Mouse (Mus musculus) lung, embryonic 14.5 days (tissue): ENCODE results near the gene Cldn18. TPM values are rescaled to one million over a fixed set of nuclear protein-coding genes. Genes with fewer than 3 reads are reported as not detected.

Experiments
- ATAC-seq: fragments of 200-750 bp; cut with Nextera tagmentation; 2 replicates; pipeline ENCODE4 v1.8.0; 2017; ENCODE audit warnings: mild to moderate bottlenecking, moderate TSS enrichment, moderate library complexity; ENCODE audit not compliant: insufficient read depth
- DNase-seq: peaks from one replicate; pipeline ENCODE4 v3.0.0-alpha.2; 2015
- H3K27ac ChIP-seq: fragments of 300-500 bp; sonication (generic); 2 replicates; pipeline ENCODE4 v1.5.1; 2014; ENCODE audit warnings: low read depth, mild to moderate bottlenecking, moderate library complexity
- H3K27me3 ChIP-seq: fragments of 300-500 bp; sonication (generic); 2 replicates; pipeline ENCODE4 v1.6.1; 2014; ENCODE audit warnings: low read length, control low read depth; ENCODE audit not compliant: insufficient read depth
- H3K36me3 ChIP-seq: fragments of 300-500 bp; sonication (generic); 2 replicates; pipeline ENCODE4 v1.6.1; 2014; ENCODE audit warnings: control low read depth; ENCODE audit not compliant: insufficient read depth
- H3K4me1 ChIP-seq: fragments of 300-500 bp; sonication (generic); 2 replicates; pipeline ENCODE4 v1.6.1; 2014; ENCODE audit warnings: antibody characterized with exemption, control low read depth; ENCODE audit not compliant: insufficient read depth
- H3K4me2 ChIP-seq: fragments of 300-500 bp; sonication (generic); 2 replicates; pipeline ENCODE4 v1.6.1; 2014; ENCODE audit warnings: mild to moderate bottlenecking
- H3K4me3 ChIP-seq: fragments of 300-500 bp; sonication (generic); 2 replicates; pipeline ENCODE4 v1.5.1; 2014; ENCODE audit warnings: low read depth, low read length
- H3K9ac ChIP-seq: fragments of 300-500 bp; sonication (generic); 2 replicates; pipeline ENCODE4 v1.6.1; 2014
- H3K9me3 ChIP-seq: fragments of 300-500 bp; sonication (generic); 2 replicates; pipeline ENCODE4 v1.6.1; 2016; ENCODE audit warnings: low read depth, low read length, control low read depth
- CTCF ChIP-seq: IDR thresholded peaks from 2 replicates; pipeline ENCODE4 v1.5.1; 2016; ENCODE audit warnings: antibody characterized with exemption, low read depth
- WGBS: fragments of 180-500 bp; shearing (Covaris S2); extraction: QIAGEN DNeasy Blood & Tissue Kit; methylation state at CpG from one replicate; pipeline ENCODE4 v1.1.7; 2014; 5-methylcytosine and 5-hydroxymethylcytosine counted together
- polyA plus RNA-seq: library from polyadenylated mRNA; unstranded; fragments of >200 nt; fragmentation: Nextera tagmentation; extraction: Ambion mirVana; gene quantifications from 2 replicates; pipeline ENCODE4 v1.2.1, GENCODE M21; 2014

Gene Cldn18
- polyA plus RNA-seq, 1 experiment from 2014 or later, result 178 TPM

DNA sequence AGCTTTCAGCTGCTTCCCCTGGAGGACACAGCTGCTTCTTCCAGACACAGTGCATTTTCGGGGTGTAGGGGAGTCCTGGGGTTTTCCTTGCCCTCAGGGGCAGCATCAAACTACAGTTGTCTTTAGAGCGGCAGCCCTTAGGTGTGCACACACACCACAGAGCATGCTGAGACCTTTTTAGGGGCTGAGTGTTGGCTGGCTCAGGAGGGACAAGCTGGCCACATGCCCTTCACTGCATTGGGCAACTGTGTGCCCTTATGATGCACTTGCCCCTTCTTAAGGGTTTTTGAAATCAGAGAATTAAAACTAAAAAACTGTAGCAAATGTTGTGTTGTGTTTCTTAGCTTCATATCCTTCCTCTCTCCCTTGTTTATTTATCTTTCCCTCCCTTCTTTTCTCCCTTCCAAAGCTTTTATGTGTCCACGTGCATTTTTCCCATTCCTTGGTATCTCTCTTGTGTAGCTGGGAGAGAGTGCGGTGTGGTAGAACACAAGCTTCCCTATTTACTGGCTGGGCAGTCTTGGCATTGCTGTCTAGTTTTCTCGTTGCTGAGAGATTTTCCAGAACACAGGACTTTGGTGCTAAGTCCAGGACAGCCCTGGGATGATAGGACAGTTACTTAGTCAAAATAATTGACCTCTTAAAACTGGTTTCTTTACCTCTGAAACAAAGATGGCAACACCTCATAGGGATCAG is 31.4 kb downstream of the Cldn18 start:
- Histone ChIP-seq H3K36me3 (no peaks in the 10 kb centered on the region), H3K9ac (no peak overlapping the region), H3K27ac (peak overlapping the region; percentile 71), H3K27me3 (no peaks in the 10 kb centered on the region), H3K4me1 (peaks cover 4% of the 10 kb centered on the region; the same call in 1 of the 2 replicates), H3K9me3 (no peaks in the 10 kb centered on the region), H3K4me2 (no peak overlapping the region), H3K4me3 (no peak overlapping the region)
- no peak for TF ChIP-seq CTCF
- DNase-seq, result no peak
- no peak for ATAC-seq
- WGBS, result 44% methylated on average over 5 of the region's 5 CpGs

DNA sequence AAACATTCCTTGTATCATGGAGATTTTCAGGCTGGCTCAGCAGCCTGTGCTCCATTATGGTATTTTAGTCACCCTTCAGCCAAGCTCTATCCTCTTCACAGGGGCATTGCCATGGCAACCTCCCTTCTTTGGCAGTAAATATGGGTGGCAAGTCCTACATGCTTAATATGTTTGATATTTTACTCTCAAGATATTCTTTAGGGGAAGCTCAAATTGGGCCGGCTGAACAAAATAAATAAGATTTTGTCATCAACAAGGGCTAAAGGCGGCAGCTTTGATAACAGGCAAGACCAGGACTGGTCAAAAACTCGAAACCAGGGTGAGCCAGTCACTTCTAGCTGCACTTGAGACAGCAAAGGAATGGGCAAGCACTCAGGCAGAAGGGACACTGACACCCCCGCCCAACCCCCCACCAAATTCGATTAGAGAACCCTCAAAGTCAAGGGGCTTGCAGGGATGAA is 32.0 kb downstream of the Cldn18 start:
- Histone ChIP-seq H3K4me1 (peaks cover 4% of the 10 kb centered on the region; the same call in 1 of the 2 replicates), H3K4me3 (no peak overlapping the region), H3K27ac (peak overlapping the region; percentile 75), H3K4me2 (no peak overlapping the region), H3K9me3 (no peaks in the 10 kb centered on the region), H3K9ac (no peak overlapping the region), H3K27me3 (no peaks in the 10 kb centered on the region), H3K36me3 (no peaks in the 10 kb centered on the region)
- DNase-seq (peak; percentile 67), ATAC-seq (peak; percentile 87)
- WGBS, result 37% methylated on average over 5 of the region's 5 CpGs
- no peak for TF ChIP-seq CTCF

DNA sequence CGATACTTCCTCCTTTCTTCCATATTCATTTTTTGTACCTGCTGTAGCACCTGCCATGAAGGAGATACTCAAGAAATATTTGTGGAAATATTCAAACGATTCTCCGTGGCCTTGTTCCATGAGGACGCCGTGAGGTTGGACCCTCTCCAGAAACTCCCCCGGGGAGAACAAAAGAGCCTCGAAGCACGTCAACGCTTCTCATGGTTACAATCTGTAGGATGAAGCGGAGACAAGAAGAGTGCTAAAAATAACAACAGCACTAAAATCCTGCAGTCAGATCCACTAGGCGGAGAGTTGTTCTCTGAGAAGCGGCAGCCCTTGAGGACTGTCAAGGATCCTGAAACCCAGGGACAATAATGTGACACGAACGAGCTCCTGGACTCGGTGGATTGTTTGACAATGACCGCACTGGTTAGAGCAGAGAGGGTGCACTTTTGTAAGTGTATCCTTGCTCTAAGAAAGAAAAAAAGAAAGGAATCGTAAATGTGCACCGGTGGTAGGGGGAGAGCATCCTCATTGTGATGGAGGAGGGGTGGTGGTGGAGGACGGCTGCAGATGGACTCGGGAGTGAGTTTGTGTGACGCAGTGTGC is 35.0 kb downstream of the Cldn18 start:
- Histone ChIP-seq H3K4me1 (peaks cover 4% of the 10 kb centered on the region; the same call in 1 of the 2 replicates), H3K27ac (no peak overlapping the region), H3K9me3 (no peaks in the 10 kb centered on the region), H3K4me3 (no peak overlapping the region), H3K36me3 (no peaks in the 10 kb centered on the region), H3K4me2 (no peak overlapping the region), H3K27me3 (no peaks in the 10 kb centered on the region), H3K9ac (no peak overlapping the region)
- DNase-seq, result peak; percentile 8
- TF ChIP-seq CTCF, result no peak
- WGBS, result 63% methylated on average over 21 of the region's 21 CpGs
- no peak for ATAC-seq

DNA sequence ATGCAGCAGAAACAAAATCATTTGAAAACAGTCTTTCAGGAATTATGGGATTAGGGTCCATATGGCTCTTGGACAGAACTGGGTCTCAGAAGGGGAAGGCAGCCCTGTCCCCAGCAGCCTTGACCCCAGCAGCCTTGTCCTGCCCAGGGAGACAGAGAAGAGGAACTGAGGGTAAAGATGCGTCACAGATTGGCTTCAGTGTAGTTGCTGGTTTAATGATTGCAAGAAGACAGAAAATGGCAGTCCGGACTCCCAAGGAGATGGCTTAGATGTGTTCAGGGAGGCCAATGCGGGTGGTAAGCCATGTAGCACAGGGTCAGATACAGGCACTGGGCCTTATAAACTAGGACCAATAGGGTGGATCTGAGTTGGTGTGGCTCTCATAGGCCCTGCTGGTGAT is 41.4 kb downstream of the Cldn18 start:
- ATAC-seq, result no peak
- no peak overlapping the region for H3K27ac ChIP-seq

DNA sequence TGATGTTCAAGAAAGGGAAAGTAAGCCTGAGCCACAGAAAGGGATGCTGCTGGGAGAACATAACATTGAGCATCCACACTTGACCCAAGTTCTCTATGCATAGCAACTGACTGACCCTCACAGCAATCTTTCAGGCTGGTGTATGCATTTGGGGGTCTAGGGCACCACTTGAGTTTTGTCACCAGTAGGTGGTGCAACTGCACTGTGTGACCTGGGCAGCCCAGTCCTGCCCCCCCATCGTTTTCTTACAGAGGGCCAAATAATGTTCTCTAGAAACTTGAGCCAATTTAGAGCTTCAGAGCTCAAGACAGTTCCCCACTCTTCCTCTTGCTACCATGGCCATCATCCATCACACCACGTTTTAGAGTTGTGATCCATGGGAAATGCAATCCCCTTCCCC is 45.5 kb downstream of the Cldn18 start:
- no peaks in the 10 kb centered on the region for H3K9me3 ChIP-seq
- peak; percentile 63 for TF ChIP-seq CTCF
- ATAC-seq (0 out of 2 replicates have a peak, but pooled peaks have one; percentile 33), DNase-seq (peak; percentile 54)
- no peak overlapping the region for H3K4me2 ChIP-seq
- no peaks in the 10 kb centered on the region for H3K4me1 ChIP-seq
- H3K27me3 ChIP-seq, result no peaks in the 10 kb centered on the region
- H3K36me3 ChIP-seq, result peaks cover 44% of the 10 kb centered on the region
- H3K9ac ChIP-seq, result no peak overlapping the region
- H3K4me3 ChIP-seq, result no peak overlapping the region
- no peak overlapping the region for H3K27ac ChIP-seq
- 44% methylated on average over 2 of the region's 2 CpGs for WGBS

More for the DNA sequence above, 41.4 kb downstream of the Cldn18 start:
- no peaks in the 10 kb centered on the region for H3K4me1 ChIP-seq
- no peak overlapping the region for H3K4me2 ChIP-seq
- H3K4me3 ChIP-seq, result no peak overlapping the region
- no peak overlapping the region for H3K9ac ChIP-seq
- H3K36me3 ChIP-seq, result peaks cover 6% of the 10 kb centered on the region; the same call in 1 of the 2 replicates
- H3K9me3 ChIP-seq, result no peaks in the 10 kb centered on the region
- no peak for TF ChIP-seq CTCF
- no peaks in the 10 kb centered on the region for H3K27me3 ChIP-seq
- 74% methylated on average over 3 of the region's 3 CpGs for WGBS
- no peak for DNase-seq

DNA sequence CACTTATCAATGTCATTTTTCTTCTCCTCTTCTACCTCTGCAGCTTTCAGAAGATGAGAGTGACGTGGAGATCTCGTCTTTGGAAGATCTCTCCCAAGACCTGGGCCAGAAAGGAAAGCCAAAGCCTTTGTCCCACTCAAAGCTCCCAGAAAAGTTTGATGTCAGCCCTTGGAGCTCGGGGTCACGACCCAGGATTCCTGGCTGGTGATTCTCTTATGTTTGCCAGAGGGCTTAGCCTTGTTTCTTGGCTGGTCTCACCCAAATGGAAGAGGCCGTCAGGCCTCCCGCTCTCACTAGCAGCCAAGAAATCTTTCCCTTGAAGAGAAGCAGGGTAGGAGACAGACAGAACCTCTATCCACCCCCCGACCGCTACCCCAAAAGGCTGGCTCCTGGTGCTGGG is 49.5 kb downstream of the Cldn18 start:
- DNase-seq, result no peak
- Histone ChIP-seq H3K4me1 (no peaks in the 10 kb centered on the region), H3K4me2 (no peak overlapping the region), H3K9me3 (no peaks in the 10 kb centered on the region), H3K27me3 (no peaks in the 10 kb centered on the region), H3K36me3 (peaks cover 84% of the 10 kb centered on the region), H3K4me3 (no peak overlapping the region), H3K27ac (no peak overlapping the region), H3K9ac (no peak overlapping the region)
- no peak for ATAC-seq
- TF ChIP-seq CTCF, result no peak
- 74% methylated on average over 8 of the region's 8 CpGs for WGBS

DNA sequence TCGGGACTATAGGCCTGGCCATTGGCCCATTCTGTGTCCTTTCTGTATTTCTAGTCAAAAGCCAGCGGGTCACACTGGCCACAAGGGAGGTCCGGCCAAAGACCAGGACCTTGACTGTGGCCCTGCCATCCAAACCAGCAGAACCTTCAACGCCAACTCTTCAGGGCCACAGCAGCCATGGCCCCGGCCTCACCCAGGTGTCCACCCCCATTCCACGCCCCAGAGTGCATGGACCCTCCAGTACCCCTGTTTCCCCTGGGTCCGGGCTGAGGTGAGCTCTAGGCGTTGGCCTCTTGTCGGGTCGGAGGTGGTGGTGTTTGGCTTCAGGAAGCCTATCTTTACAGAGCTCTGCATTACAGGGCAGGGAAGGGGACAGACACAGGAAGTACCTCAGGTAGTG is 54.2 kb downstream of the Cldn18 start:
- Histone ChIP-seq H3K27me3 (no peaks in the 10 kb centered on the region), H3K4me1 (no peaks in the 10 kb centered on the region), H3K9me3 (no peaks in the 10 kb centered on the region), H3K9ac (no peak overlapping the region), H3K4me3 (no peak overlapping the region), H3K27ac (no peak overlapping the region), H3K4me2 (no peak overlapping the region), H3K36me3 (peaks cover 85% of the 10 kb centered on the region)
- TF ChIP-seq CTCF, result no peak
- WGBS, result 88% methylated on average over 10 of the region's 10 CpGs
- no peak for ATAC-seq
- DNase-seq, result no peak
